Mouse (Mus musculus): ENCODE data around the gene Hoxd8.

Gene Hoxd8

GRCm38 (mm10) chr2:74704393-74704998 is at the start of gene Hoxd8:
Gene Hoxd8, plus strand, starts transcription at chr2:74704615.
- DNase-seq (ENCODE audit: low spot score) = peak; percentile 72

- DNase-seq (ENCODE audit: low spot score) = no peak
Observed at GRCm38 (mm10) chr2:74654743-74655419, 49.5 kb upstream of the Hoxd8 start.

- no peak for DNase-seq (ENCODE audit: low spot score)
Observed at GRCm38 (mm10) chr2:74655420-74655781, 49.0 kb upstream of the Hoxd8 start.

- no peak for DNase-seq (ENCODE audit: low spot score)
Observed at GRCm38 (mm10) chr2:74655821-74656631, 48.4 kb upstream of the Hoxd8 start.

GRCm38 (mm10) chr2:74656632-74657021 is 47.8 kb upstream of the Hoxd8 start:
- DNase-seq (ENCODE audit: low spot score) = no peak

GRCm38 (mm10) chr2:74657251-74658023 is 47.0 kb upstream of the Hoxd8 start:
- DNase-seq (ENCODE audit: low spot score) = no peak

GRCm38 (mm10) chr2:74658024-74658666 is 46.3 kb upstream of the Hoxd8 start:
- DNase-seq (ENCODE audit: low spot score) = no peak

- no peak for DNase-seq (ENCODE audit: low spot score)
Observed at GRCm38 (mm10) chr2:74658667-74659371, 45.6 kb upstream of the Hoxd8 start.

- no peak for DNase-seq (ENCODE audit: low spot score)
Observed at GRCm38 (mm10) chr2:74659507-74660005, 44.9 kb upstream of the Hoxd8 start, which contains the start of gene Evx2. Gene Evx2, minus strand, starts transcription at chr2:74659557.

GRCm38 (mm10) chr2:74660421-74661375 is 43.7 kb upstream of the Hoxd8 start:
- no peak for DNase-seq (ENCODE audit: low spot score)

- DNase-seq (ENCODE audit: low spot score) = no peak
Observed at GRCm38 (mm10) chr2:74661685-74662084, 42.7 kb upstream of the Hoxd8 start.

GRCm38 (mm10) chr2:74663291-74663925 is 41.0 kb upstream of the Hoxd8 start:
- no peak for DNase-seq (ENCODE audit: low spot score)

GRCm38 (mm10) chr2:74666411-74666810 is 38.0 kb upstream of the Hoxd8 start:
- DNase-seq (ENCODE audit: low spot score) = no peak

- no peak for DNase-seq (ENCODE audit: low spot score)
Observed at GRCm38 (mm10) chr2:74667191-74667841, 37.1 kb upstream of the Hoxd8 start.

- DNase-seq (ENCODE audit: low spot score) = no peak
Observed at GRCm38 (mm10) chr2:74667842-74668357, 36.5 kb upstream of the Hoxd8 start, which contains the start of gene Hoxd13. Gene Hoxd13, plus strand, starts transcription at chr2:74668310.

- DNase-seq (ENCODE audit: low spot score) = no peak
Observed at GRCm38 (mm10) chr2:74668370-74669229, 35.8 kb upstream of the Hoxd8 start.

- DNase-seq (ENCODE audit: low spot score) = no peak
Observed at GRCm38 (mm10) chr2:74669230-74669578, 35.2 kb upstream of the Hoxd8 start.
